Mouse (Mus musculus) ZHBTc4 (cell line): ENCODE measurements at regions not wholly inside any gene's neighbourhood (a gene's known extent, or its start where the extent isn't known, plus 50 kb on each side); places are given as distances from the start of the nearest gene placed in this dataset.
"Not testable (repeated sequence)": the region's sequence is repeated elsewhere in the genome, so short reads cannot be mapped to it uniquely, and the experiment has no call there.

Source experiments
- DNase-seq: peaks from one replicate; pipeline ENCODE4 v3.0.0-alpha.2; 2011; ENCODE audit warnings: low read depth, low spot score

GRCm38 (mm10) chr3:5806947-5807575, 56.5 kb downstream of the Gm8797 start:
- no peak for DNase-seq

GRCm38 (mm10) chr3:5811071-5811590, 60.5 kb downstream of the Gm8797 start:
- DNase-seq = no peak

- DNase-seq = not testable (repeated sequence)
Measured at GRCm38 (mm10) chr3:5820243-5820642, 69.6 kb downstream of the Gm8797 start.

- DNase-seq = not testable (repeated sequence)
Measured at GRCm38 (mm10) chr3:5860237-5860636, 109.6 kb downstream of the Gm8797 start.

GRCm38 (mm10) chr3:5870407-5870806, 119.8 kb downstream of the Gm8797 start:
- DNase-seq = no peak

GRCm38 (mm10) chr3:5879113-5879512, 128.5 kb downstream of the Gm8797 start:
- no peak for DNase-seq

- no peak for DNase-seq
Measured at GRCm38 (mm10) chr3:5917536-5917935, 166.9 kb downstream of the Gm8797 start.

- DNase-seq = peak; percentile 9
Measured at GRCm38 (mm10) chr3:5950243-5950642, 199.6 kb downstream of the Gm8797 start.

GRCm38 (mm10) chr3:5989011-5989645, 238.5 kb downstream of the Gm8797 start:
- peak; percentile 88 for DNase-seq

GRCm38 (mm10) chr3:6004423-6004822, 253.8 kb downstream of the Gm8797 start:
- DNase-seq = no peak

- DNase-seq = no peak
Measured at GRCm38 (mm10) chr3:6018749-6019148, 268.1 kb downstream of the Gm8797 start.

- not testable (repeated sequence) for DNase-seq
Measured at GRCm38 (mm10) chr3:6041325-6041724, 290.7 kb downstream of the Gm8797 start.

- no peak for DNase-seq
Measured at GRCm38 (mm10) chr3:6049472-6050045, 299.0 kb downstream of the Gm8797 start.

- peak; percentile 39 for DNase-seq
Measured at GRCm38 (mm10) chr3:6051901-6052300, 301.3 kb downstream of the Gm8797 start.

GRCm38 (mm10) chr3:6083855-6084254, 333.2 kb downstream of the Gm8797 start:
- no peak for DNase-seq

GRCm38 (mm10) chr3:6087267-6087666, 336.7 kb downstream of the Gm8797 start:
- peak; percentile 70 for DNase-seq

- DNase-seq = peak; percentile 62
Measured at GRCm38 (mm10) chr3:6093931-6094330, 343.3 kb downstream of the Gm8797 start.

- DNase-seq = peak; percentile 85
Measured at GRCm38 (mm10) chr3:6094410-6094809, 343.8 kb downstream of the Gm8797 start.

- peak; percentile 96 for DNase-seq
Measured at GRCm38 (mm10) chr3:6100863-6101262, 350.3 kb downstream of the Gm8797 start.

GRCm38 (mm10) chr3:6102866-6103265, 352.3 kb downstream of the Gm8797 start:
- DNase-seq = no peak

- DNase-seq = no peak
Measured at GRCm38 (mm10) chr3:6106659-6107058, 356.1 kb downstream of the Gm8797 start.

GRCm38 (mm10) chr3:6107377-6108155, 357.0 kb downstream of the Gm8797 start:
- no peak for DNase-seq
